Mouse (Mus musculus) hindbrain, embryonic 15.5 days (tissue): ENCODE results near the gene Plekhg3. TPM values are rescaled to one million over a fixed set of nuclear protein-coding genes. Genes with fewer than 3 reads are reported as not detected.

Experiments
- ATAC-seq: fragments of 200-750 bp; cut with Nextera tagmentation; 2 replicates; pipeline ENCODE4 v1.8.0; 2017; ENCODE audit warnings: low read depth, moderate number of reproducible peaks, moderate TSS enrichment; ENCODE audit not compliant: low FRiP score
- H3K27ac ChIP-seq: fragments of 300-500 bp; sonication (generic); replicated peaks from 2 replicates; pipeline ENCODE4 v1.5.1; 2015; ENCODE audit warnings: mild to moderate bottlenecking, inconsistent platforms
- H3K27me3 ChIP-seq: fragments of 300-500 bp; sonication (generic); 2 replicates; pipeline ENCODE4 v1.6.1; 2015; ENCODE audit warnings: control low read depth, inconsistent platforms
- H3K36me3 ChIP-seq: fragments of 300-500 bp; sonication (generic); 2 replicates; pipeline ENCODE4 v1.6.1; 2015; ENCODE audit warnings: control low read depth, inconsistent platforms
- H3K4me1 ChIP-seq: fragments of 300-500 bp; sonication (generic); replicated peaks from 2 replicates; pipeline ENCODE4 v1.6.1; 2015; ENCODE audit warnings: control low read depth, inconsistent platforms
- H3K4me2 ChIP-seq: fragments of 300-500 bp; sonication (generic); 2 replicates; pipeline ENCODE4 v1.6.1; 2015; ENCODE audit warnings: moderate library complexity, mild to moderate bottlenecking, inconsistent platforms
- H3K4me3 ChIP-seq: fragments of 300-500 bp; sonication (generic); 2 replicates; pipeline ENCODE4 v1.5.1; 2015; ENCODE audit warnings: mild to moderate bottlenecking, inconsistent platforms
- H3K9ac ChIP-seq: fragments of 300-500 bp; sonication (generic); 2 replicates; pipeline ENCODE4 v1.6.1; 2015; ENCODE audit warnings: inconsistent platforms
- H3K9me3 ChIP-seq: fragments of 300-500 bp; sonication (generic); 2 replicates; pipeline ENCODE4 v1.6.1; 2016; ENCODE audit warnings: control low read depth, inconsistent platforms
- WGBS: fragments of 180-500 bp; shearing (Covaris S2); methylation state at CpG from one replicate; pipeline ENCODE4 v1.1.7; 2015; 5-methylcytosine and 5-hydroxymethylcytosine counted together
- polyA plus RNA-seq: library from polyadenylated mRNA; unstranded; fragments of >200 nt; fragmentation: Nextera tagmentation; extraction: Ambion mirVana; gene quantifications from 2 replicates; pipeline ENCODE4 v1.2.1, GENCODE M21; 2015

Plekhg3 gene
- polyA plus RNA-seq, 1 experiment from 2014 or later = 2.3 TPM

GRCm38 (mm10) chr12:76595830-76596229, 65.1 kb downstream of the Plekhg3 start:
- no peak overlapping the region for H3K9ac ChIP-seq
- H3K4me2 ChIP-seq = no peak overlapping the region
- no peaks in the 10 kb centered on the region for H3K9me3 ChIP-seq
- no peak for ATAC-seq
- H3K27ac ChIP-seq = no peak overlapping the region
- H3K36me3 ChIP-seq = no peaks in the 10 kb centered on the region
- WGBS = 77% methylated on average over 2 of the region's 2 CpGs
- peaks cover 16% of the 10 kb centered on the region for H3K4me1 ChIP-seq
- H3K27me3 ChIP-seq = peaks cover 4% of the 10 kb centered on the region; the same call in 1 of the 2 replicates
- H3K4me3 ChIP-seq = no peak overlapping the region

DNA sequence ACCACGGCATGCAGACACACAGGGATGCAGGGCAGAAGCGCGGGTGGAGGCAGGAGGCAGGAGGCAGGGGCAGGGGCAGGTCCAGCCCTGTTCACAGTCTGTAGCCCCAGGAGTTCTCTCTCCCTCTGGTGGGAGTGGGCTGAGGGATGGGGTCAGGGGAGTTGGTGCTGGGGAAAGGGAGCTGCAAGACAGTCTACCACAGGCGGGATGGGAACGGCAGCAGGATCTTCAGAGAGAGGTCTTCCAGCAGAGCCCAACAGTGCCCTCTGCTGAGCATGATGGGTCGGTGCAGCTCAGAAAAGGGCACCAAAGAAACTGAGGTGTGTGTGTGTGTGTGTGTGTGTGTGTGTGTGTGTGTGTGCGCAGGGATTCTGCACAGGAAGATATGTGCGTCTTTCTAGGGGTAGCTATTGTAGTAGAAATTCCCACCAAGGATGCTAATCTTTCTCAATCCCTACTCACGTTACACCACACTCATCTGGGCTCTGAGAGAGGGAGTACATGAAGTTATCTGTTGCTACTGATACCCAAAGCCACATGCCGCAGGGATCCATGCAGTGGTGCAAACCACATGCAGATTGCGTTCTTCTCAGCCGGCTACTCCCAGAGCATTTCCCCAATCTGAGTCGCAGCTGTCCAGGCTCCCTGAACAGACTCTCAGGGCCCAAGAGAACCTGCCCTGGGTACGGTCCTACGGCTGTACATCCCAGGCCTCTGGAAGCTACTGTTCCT, 65.8 kb downstream of the Plekhg3 start:
- peak; percentile 52; the same call in 1 of the 2 replicates for ATAC-seq
- Histone ChIP-seq H3K27me3 (peaks cover 4% of the 10 kb centered on the region; the same call in 1 of the 2 replicates), H3K9ac (no peak overlapping the region), H3K4me3 (no peak overlapping the region), H3K9me3 (no peaks in the 10 kb centered on the region), H3K36me3 (no peaks in the 10 kb centered on the region), H3K27ac (no peak overlapping the region), H3K4me1 (peaks cover 16% of the 10 kb centered on the region), H3K4me2 (no peak overlapping the region)
- WGBS = 54% methylated on average over 15 of the region's 15 CpGs

- Histone ChIP-seq H3K36me3 (no peaks in the 10 kb centered on the region), H3K4me3 (no peak overlapping the region), H3K9me3 (no peaks in the 10 kb centered on the region), H3K9ac (no peak overlapping the region), H3K4me2 (no peak overlapping the region), H3K4me1 (peaks cover 16% of the 10 kb centered on the region), H3K27me3 (peaks cover 4% of the 10 kb centered on the region; the same call in 1 of the 2 replicates), H3K27ac (no peak overlapping the region)
- WGBS = 85% methylated on average over 15 of the region's 15 CpGs
- no peak for ATAC-seq
Observed at GRCm38 (mm10) chr12:76597577-76598100, 66.9 kb downstream of the Plekhg3 start.

GRCm38 (mm10) chr12:76598196-76598928, 67.7 kb downstream of the Plekhg3 start:
- H3K9ac ChIP-seq = no peak overlapping the region
- ATAC-seq = no peak
- H3K36me3 ChIP-seq = peaks cover 4% of the 10 kb centered on the region; the same call in 1 of the 2 replicates
- WGBS = 79% methylated on average over 24 of the region's 24 CpGs
- H3K9me3 ChIP-seq = no peaks in the 10 kb centered on the region
- H3K4me2 ChIP-seq = no peak overlapping the region
- peaks cover 16% of the 10 kb centered on the region for H3K4me1 ChIP-seq
- H3K4me3 ChIP-seq = no peak overlapping the region
- H3K27ac ChIP-seq = no peak overlapping the region
- H3K27me3 ChIP-seq = peaks cover 4% of the 10 kb centered on the region; the same call in 1 of the 2 replicates

- WGBS = 93% methylated on average over 9 of the region's 9 CpGs
- Histone ChIP-seq H3K4me2 (no peak overlapping the region), H3K27me3 (no peaks in the 10 kb centered on the region), H3K27ac (no peak overlapping the region), H3K4me1 (0 out of 2 replicates have a peak, but pooled peaks cover 4% of the 10 kb centered on the region), H3K9ac (no peak overlapping the region), H3K4me3 (no peak overlapping the region), H3K36me3 (peaks cover 4% of the 10 kb centered on the region; the same call in 1 of the 2 replicates), H3K9me3 (no peaks in the 10 kb centered on the region)
- ATAC-seq = no peak
Observed at GRCm38 (mm10) chr12:76603779-76604178, 73.1 kb downstream of the Plekhg3 start.

DNA sequence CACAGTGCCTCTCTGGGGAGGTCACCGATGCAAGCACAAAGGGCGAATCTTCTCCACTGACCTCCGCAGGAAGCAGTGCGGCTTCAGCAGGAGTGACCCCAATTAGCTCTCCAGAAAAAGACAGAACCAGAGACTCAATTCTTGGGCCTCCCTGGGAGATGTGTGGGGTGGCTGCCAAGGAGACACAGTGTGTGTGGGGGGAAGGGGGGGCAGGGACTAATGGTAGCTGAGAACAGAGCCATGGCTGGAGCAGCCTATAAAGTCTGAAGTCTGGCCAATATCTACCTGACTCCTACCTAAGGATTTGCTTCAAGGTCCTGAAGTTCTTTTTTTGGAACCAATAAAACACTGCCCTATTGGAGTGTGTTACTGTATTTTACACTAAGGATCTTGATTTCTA, 73.9 kb downstream of the Plekhg3 start:
- Histone ChIP-seq H3K4me1 (0 out of 2 replicates have a peak, but pooled peaks cover 4% of the 10 kb centered on the region), H3K9me3 (no peaks in the 10 kb centered on the region), H3K36me3 (peaks cover 4% of the 10 kb centered on the region; the same call in 1 of the 2 replicates), H3K27ac (no peak overlapping the region), H3K4me3 (no peak overlapping the region), H3K4me2 (no peak overlapping the region), H3K27me3 (no peaks in the 10 kb centered on the region), H3K9ac (no peak overlapping the region)
- ATAC-seq = no peak
- 35% methylated on average over 4 of the region's 4 CpGs for WGBS

DNA sequence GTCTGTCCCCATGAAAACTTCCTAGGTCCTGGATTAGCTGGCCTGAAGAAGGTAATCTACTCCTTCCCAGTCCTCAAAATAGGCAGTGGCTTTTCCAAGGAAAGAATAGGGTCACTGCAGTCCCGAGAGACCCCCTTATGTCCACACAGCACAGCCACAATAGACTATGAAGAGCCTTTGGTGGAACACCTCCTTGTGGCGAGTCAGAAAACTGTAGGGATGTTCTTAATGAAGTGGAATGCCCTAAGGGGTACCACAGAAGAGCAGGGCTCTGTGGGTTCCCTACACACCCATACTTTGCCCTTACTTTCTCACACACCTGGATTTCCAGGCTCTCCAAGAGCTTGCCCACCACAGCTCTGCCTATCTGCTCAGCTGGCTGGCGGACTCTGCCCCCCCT, 75.1 kb downstream of the Plekhg3 start:
- Histone ChIP-seq H3K4me1 (0 out of 2 replicates have a peak, but pooled peaks cover 4% of the 10 kb centered on the region), H3K9me3 (no peaks in the 10 kb centered on the region), H3K4me3 (no peak overlapping the region), H3K27me3 (no peaks in the 10 kb centered on the region), H3K27ac (no peak overlapping the region), H3K4me2 (no peak overlapping the region), H3K9ac (no peak overlapping the region), H3K36me3 (peaks cover 4% of the 10 kb centered on the region; the same call in 1 of the 2 replicates)
- ATAC-seq = no peak
- WGBS = 70% methylated on average over 3 of the region's 3 CpGs

- Histone ChIP-seq H3K27me3 (no peaks in the 10 kb centered on the region), H3K9ac (no peak overlapping the region), H3K4me3 (no peak overlapping the region), H3K36me3 (peaks cover 1% of the 10 kb centered on the region; the same call in 1 of the 2 replicates), H3K9me3 (no peaks in the 10 kb centered on the region), H3K27ac (no peak overlapping the region), H3K4me2 (no peak overlapping the region), H3K4me1 (0 out of 2 replicates have a peak, but pooled peaks cover 4% of the 10 kb centered on the region)
- whole genome bisulfite sequencing = 71% methylated on average over 11 of the region's 11 CpGs
- ATAC-seq = no peak
Observed at GRCm38 (mm10) chr12:76608241-76608640, 77.5 kb downstream of the Plekhg3 start.

DNA sequence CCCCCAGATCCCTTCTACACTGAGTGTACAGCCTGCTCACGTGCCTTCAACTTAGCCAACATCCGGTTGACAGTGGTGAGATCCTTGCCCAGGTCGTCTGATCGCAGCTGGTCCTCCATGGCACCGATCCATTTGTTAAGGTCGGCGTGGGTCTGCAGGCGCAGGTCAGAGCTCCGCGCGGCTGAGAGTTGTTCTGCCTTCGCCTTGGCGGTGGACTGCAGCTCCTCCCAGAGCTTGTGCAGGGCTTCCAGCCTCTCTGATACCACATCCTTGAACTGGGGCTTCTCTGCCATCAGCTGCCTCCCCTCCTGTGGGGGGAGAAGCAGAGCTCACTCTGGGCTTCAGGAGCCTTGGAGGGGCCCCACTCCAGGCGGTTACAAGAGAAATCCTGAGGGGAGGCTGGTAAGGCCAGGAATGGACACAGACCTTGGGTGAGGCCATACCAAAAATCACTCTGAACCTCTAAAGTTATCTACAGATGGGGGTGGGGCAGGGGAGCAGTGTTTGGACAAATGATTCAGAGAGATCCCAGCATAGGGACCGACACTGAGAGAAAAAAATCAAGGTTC, 78.4 kb downstream of the Plekhg3 start:
- WGBS = 84% methylated on average over 15 of the region's 15 CpGs
- ATAC-seq = no peak
- Histone ChIP-seq H3K4me2 (no peak overlapping the region), H3K4me3 (no peak overlapping the region), H3K27ac (no peak overlapping the region), H3K9me3 (no peaks in the 10 kb centered on the region), H3K4me1 (0 out of 2 replicates have a peak, but pooled peaks cover 4% of the 10 kb centered on the region), H3K27me3 (no peaks in the 10 kb centered on the region), H3K36me3 (no peaks in the 10 kb centered on the region), H3K9ac (no peak overlapping the region)

- Histone ChIP-seq H3K27me3 (no peaks in the 10 kb centered on the region), H3K4me3 (no peak overlapping the region), H3K36me3 (no peaks in the 10 kb centered on the region), H3K9ac (no peak overlapping the region), H3K4me2 (no peak overlapping the region), H3K27ac (no peak overlapping the region), H3K4me1 (0 out of 2 replicates have a peak, but pooled peaks cover 7% of the 10 kb centered on the region), H3K9me3 (no peaks in the 10 kb centered on the region)
- ATAC-seq = no peak
- 86% methylated on average over 12 of the region's 12 CpGs for WGBS
Observed at GRCm38 (mm10) chr12:76612621-76613020, 81.9 kb downstream of the Plekhg3 start.

- Histone ChIP-seq H3K4me2 (no peak overlapping the region), H3K36me3 (no peaks in the 10 kb centered on the region), H3K4me1 (0 out of 2 replicates have a peak, but pooled peaks cover 3% of the 10 kb centered on the region), H3K4me3 (no peak overlapping the region), H3K27me3 (no peaks in the 10 kb centered on the region), H3K9me3 (no peaks in the 10 kb centered on the region), H3K27ac (no peak overlapping the region), H3K9ac (no peak overlapping the region)
- 66% methylated on average over 12 of the region's 12 CpGs for WGBS
- ATAC-seq = no peak
Observed at GRCm38 (mm10) chr12:76614868-76615579, 84.3 kb downstream of the Plekhg3 start.
